Mouse (Mus musculus) bone marrow macrophage, adult 2 months (primary cell): ENCODE results near the gene Ctsa.

ENCODE experiments used
- CTCF ChIP-seq: IDR thresholded peaks from 2 replicates; pipeline ENCODE4 v1.5.1; 2012; ENCODE audit warnings: low read depth, mild to moderate bottlenecking, low read length, moderate library complexity
- POLR2A ChIP-seq: IDR thresholded peaks from 2 replicates; pipeline ENCODE4 v1.6.1; 2012; ENCODE audit warnings: mild to moderate bottlenecking, low read depth, low read length, borderline replicate concordance

GRCm38 (mm10) chr2:164871602-164872303, 39.1 kb downstream of the Ctsa start:
- TF ChIP-seq CTCF, result peak; percentile 43
- no peak for TF ChIP-seq POLR2A
